Mouse (Mus musculus): ENCODE measurements around the gene Frs3. TPM values are rescaled to one million over a fixed set of nuclear protein-coding genes. Genes with fewer than 3 reads are reported as not detected.
A peak's percentile ranks its signal among the peaks of the same experiment; 100 is the strongest.
"Not testable (repeated sequence)": the region's sequence is repeated elsewhere in the genome, so short reads cannot be mapped to it uniquely, and the experiment has no call there.

The Frs3 gene
- 1 to 10 TPM; 3.2 to 5.1 TPM for total RNA-seq (2021)
- long read RNA-seq, experiment 1, partial matches to known transcripts, result 0 of 3 reads
- long read RNA-seq, experiment 1, other reads (novel, unspliced or antisense), result 0 of 3 reads
- long read RNA-seq, experiment 2, partial matches to known transcripts, result 0 of 2 reads
- long read RNA-seq, experiment 2, other reads (novel, unspliced or antisense), result 0 of 2 reads

- intact Hi-C loops (cut with DNase I), result loop anchor here (5.0 kb wide), 1 partner anchor 187 kb away; the partner anchor contains the start of gene Taf8
Observed at GRCm38 (mm10) chr17:47688608-47689575, at the start of gene Frs3. TSS of gene Frs3 (plus strand) at chr17:47689030.

GRCm38 (mm10) chr17:47642992-47643391 lies 45.8 kb upstream of the Frs3 start:
- intact Hi-C loops (cut with DNase I), result no loop called here
- no peak for DNase-seq

More at GRCm38 (mm10) chr17:47688608-47689575, at the start of gene Frs3:
- DNase-seq, result peak; percentile 40 to 45

DNA sequence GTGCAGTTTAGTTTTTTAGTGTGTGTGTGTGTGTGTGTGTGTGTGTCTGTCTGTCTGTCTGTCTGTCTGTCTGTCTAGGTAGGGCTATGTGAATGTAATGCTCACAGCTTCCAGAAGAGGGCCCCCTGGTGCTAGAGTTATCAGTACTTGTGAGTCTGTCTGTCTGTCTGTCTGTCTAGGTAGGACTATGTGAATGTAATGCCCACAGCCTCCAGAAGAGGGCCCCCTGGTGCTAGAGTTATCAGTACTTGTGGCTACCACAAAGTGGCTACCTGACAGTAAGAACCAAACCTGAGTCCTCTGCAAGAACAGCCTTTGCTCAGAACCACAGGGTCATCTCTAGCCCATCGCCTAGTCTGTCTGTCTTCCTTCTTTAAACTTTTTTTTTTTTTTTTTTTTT lies 42.1 kb upstream of the Frs3 start:
- intact Hi-C loops (cut with DNase I), result no loop called here

DNA sequence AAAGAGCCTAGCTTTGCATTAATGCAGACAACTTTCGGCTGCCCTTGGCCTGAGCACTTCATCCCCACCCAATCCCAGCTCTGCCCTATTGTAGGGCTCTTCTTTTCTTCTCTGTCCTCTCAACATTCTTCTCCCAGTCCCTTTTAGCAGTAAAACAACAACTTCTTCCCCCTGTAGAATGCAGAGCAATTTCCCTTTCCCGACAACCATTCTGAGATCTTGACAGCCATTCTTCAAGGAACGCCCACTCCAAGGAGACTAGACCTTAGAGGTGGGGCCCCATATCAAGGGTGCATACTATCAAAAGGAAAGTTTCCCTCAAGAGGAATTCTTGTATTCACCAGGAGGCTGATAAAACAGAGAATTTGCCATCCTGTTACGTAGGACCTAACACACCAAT lies 39.9 kb upstream of the Frs3 start:
- intact Hi-C loops (cut with DNase I), result no loop called here
- no peak for DNase-seq

More for the DNA sequence above, 42.1 kb upstream of the Frs3 start:
- DNase-seq, result peak; percentile 41 to 44

GRCm38 (mm10) chr17:47651953-47652352 lies 36.9 kb upstream of the Frs3 start:
- no peak for DNase-seq
- intact Hi-C loops (cut with DNase I), result no loop called here

DNA sequence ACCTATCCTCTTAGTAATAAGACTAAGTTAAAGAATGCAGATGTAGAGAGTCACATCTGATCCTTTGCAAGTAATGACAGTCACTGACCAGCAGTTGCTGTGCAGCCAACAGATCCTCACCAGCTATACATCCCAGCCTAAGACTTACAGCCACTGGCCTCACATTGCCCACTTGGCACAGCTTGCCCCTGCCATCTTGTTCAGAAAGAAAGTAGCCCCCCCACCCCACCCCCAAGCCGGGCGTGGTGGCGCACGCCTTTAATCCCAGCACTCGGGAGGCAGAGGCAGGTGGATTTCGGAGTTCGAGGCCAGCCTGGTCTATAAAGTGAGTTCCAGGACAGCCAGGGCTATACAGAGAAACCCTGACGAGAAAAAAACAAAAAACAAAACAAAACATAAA lies 34.5 kb upstream of the Frs3 start:
- DNase-seq; intact Hi-C loops (cut with DNase I): not testable (repeated sequence)

DNA sequence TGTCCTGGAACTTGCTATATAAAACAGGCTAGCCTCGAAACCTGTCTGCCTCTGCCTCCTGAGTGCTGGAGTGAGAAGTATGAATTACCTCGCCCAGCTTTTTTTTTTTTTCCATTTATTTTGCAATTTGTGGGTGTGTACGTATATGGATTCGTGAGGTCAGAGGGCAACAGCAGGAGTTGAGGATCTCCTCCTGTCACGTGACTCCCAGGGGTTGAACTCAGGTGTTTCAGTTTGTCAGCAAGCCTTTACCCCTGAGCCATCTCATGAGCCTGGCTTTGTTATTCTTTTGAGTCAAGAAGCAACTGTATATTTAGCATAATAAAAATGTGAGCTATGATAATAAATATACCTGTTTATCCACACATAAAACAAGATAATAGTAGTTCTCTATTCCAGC lies 33.1 kb upstream of the Frs3 start:
- intact Hi-C loops (cut with DNase I), result no loop called here
- DNase-seq, result no peak

GRCm38 (mm10) chr17:47657901-47658300 lies 30.9 kb upstream of the Frs3 start:
- DNase-seq, result no peak
- intact Hi-C loops (cut with DNase I), result no loop called here

DNA sequence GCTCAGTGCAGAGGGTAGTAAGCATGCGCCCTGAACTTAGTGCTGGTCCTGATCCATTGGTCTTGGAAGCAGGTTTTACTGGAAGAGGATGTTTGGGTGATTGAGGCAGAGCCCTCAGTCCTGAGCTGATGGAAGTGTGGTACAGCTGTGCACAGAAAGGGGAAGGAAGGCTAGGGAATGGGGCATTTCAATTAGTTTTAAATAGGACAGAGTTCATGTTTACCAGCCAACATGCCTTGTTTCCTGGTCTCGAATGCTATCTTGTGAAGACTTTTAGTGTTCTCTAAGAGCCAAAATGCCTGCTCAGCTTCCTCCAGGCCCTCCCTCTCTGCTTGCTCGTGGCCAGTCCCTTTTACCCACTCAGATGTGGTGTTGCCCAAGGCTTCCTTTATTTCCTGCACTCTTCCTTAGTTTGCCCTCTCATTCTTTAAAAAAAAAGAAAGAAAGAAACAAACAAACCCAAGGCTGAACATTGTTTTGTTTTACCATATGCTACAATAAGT lies 30.0 kb upstream of the Frs3 start:
- intact Hi-C loops (cut with DNase I), result no loop called here
- no peak for DNase-seq

DNA sequence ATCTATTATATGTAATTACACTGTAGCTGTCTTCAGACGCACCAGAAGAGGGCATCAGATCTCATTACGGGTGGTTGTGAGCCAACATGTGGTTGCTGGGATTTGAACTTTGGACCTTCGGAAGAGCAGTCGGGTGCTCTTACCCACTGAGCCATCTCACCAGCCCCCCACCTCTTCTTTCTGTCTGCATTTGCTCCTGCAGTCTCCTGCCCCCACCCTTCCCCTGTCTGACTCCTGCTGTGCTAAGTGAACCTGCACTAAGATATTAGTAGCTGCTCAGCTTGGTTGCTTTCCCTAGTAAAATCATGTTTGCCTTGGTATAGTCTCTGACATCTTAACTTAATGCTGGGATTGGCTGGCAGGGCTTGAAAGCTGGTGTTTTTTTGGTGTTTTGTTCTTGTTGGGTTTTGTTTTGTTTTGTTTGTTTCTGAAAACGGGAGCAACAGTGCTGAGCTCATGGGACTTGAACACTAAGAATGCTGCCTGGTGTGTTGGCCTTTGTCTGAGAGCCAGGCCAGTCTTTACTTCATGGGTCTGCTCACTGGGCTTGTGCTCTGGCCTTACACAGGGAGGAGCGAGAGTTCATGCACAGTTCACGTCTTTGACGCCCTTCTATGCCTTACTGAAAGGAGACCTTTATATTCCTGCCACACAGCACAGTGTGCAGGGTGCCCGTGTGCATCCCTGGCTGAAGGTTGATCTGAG lies 25.7 kb upstream of the Frs3 start:
- DNase-seq, result no peak
- intact Hi-C loops (cut with DNase I), result no loop called here

DNA sequence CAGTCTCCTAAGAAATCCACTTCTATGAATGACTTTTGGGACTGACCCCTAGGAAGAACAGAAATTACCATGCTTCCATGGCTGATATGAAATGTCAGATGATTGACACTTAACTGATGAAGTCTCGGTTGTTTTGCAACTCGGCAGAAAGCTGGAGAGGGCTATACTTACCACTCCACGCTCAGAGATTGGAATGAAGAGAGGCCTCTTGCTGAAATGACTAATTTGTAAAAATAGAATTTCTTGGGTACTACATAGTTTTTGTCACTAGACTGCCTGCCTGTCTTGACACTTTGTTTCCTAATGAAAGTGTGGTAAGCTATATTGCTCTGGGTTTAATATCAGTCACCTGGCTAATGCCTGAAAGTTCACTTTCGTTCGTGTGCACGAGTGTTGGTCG lies 24.4 kb upstream of the Frs3 start:
- no peak for DNase-seq
- intact Hi-C loops (cut with DNase I), result no loop called here

DNA sequence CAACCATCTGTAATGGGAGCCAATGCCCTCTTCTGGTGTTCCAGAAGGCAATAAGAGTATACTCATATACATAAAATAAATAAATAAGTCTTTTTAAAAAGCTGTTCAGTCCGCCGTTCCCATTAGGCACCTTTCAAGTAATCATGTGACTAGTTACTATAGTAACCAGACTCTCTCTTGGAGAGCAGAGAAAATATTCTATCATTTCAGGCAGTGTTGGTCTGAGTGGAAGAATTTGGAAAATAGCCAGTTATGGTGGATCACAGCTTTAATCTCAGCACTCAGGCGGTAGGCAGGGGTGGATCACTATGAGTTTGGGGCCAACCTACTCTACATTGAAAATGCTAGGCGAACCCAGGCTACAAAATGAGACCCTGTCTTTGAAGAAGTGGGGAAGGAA lies 19.7 kb upstream of the Frs3 start:
- DNase-seq, result no peak
- intact Hi-C loops (cut with DNase I), result no loop called here

DNA sequence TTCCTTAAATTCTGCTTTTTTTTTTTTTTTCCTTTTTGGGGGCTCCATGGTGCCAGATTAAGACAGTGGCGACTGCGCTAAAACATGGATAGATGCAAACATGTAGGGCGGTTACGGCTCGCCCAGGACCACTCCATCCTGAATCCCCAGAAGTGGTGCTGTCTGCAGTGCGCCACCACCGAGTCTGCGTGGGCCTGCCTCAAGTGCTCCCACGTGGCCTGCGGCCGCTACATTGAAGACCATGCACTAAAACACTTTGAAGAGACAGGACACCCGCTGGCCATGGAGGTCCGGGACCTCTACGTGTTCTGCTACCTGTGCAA lies 16.9 kb upstream of the Frs3 start:
- no peak for DNase-seq
- intact Hi-C loops (cut with DNase I), result loop anchor here (5.0 kb wide), 1 partner anchor 40 kb away; the partner anchor contains the start of gene Usp49

DNA sequence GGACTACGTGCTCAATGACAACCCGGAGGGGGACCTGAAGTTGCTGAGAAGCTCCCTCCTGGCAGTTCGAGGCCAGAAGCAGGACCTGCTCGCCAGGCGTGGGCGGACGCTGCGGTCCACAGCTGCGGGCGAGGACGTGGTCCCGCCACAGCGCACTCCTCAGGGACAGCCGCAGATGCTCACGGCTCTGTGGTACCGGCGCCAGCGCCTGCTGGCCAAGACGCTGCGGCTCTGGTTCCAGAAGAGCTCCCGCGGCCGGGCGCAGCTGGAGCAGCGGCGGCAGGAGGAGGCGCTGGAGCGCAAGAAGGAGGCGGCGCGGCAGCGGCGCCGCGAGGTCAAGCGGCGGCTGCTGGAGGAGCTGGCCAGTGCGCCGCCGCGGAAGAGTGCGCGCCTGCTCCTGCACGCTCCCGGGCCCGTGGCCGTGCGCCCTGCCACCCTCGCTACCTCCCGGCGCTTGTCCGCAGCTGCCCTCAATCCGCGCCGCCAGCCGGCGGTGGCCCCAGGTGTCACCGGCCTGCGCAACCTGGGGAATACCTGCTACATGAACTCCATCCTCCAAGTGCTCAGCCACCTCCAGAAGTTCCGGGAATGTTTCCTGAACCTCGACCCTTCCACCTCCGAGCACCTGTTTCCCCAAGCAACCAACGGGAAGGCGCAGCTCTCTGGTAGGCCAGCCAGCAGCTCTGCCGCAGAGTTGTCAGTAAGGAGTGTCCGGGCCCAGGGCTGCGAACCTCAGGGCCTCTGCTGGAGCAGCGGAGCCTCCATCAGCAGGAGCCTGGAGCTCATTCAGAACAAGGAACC lies 16.3 kb upstream of the Frs3 start:
- intact Hi-C loops (cut with DNase I), result loop anchor here (5.0 kb wide), 1 partner anchor 40 kb away; the partner anchor contains the start of gene Usp49
- peak; percentile 56 to 57 for DNase-seq

DNA sequence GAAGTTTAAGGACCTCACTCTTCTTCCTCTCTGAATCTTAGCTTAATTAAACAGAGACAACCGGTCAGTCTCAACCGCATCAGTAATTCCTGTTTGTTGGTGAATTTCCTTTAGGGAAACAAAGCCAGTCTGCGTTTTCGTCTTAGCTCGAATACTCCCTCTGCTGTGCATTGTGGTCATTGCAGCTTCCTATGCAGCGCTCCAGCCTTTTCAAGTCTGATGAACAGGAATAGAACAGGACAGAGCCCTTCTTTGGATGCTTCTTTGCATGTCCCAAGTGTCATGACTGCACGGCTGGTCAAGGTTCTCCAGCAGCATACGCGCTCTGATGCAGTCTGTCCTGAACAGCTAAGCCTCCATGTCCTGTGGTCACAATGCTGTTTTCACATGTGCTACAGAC lies 12.2 kb upstream of the Frs3 start:
- intact Hi-C loops (cut with DNase I), result loop anchor here (5.0 kb wide), 2 partner anchors 64 to 169 kb away; partner anchors contain the start of genes Bysl, Ccnd3, Gm20517 and Med20
- peak; percentile 47 to 56 for DNase-seq

GRCm38 (mm10) chr17:47678238-47678637 lies 10.6 kb upstream of the Frs3 start:
- intact Hi-C loops (cut with DNase I), result loop anchor here (5.0 kb wide), 2 partner anchors 66 to 171 kb away; partner anchors contain the start of genes Bysl, Ccnd3, Gm20517 and Med20
- DNase-seq, result no peak

GRCm38 (mm10) chr17:47678702-47679101 lies 10.1 kb upstream of the Frs3 start:
- intact Hi-C loops (cut with DNase I), result loop anchor here (5.0 kb wide), 2 partner anchors 66 to 171 kb away; partner anchors contain the start of genes Bysl, Ccnd3, Gm20517 and Med20
- DNase-seq, result no peak

- intact Hi-C loops (cut with DNase I), result no loop called here
Observed at GRCm38 (mm10) chr17:47682836-47683235, 6.0 kb upstream of the Frs3 start.

More at GRCm38 (mm10) chr17:47682836-47683235, 6.0 kb upstream of the Frs3 start:
- no peak for DNase-seq
